Mouse (Mus musculus) neural tube, embryonic 14.5 days (tissue): Measurements from ENCODE around the gene Meox1. TPM values are rescaled to one million over a fixed set of nuclear protein-coding genes. Genes with fewer than 3 reads are reported as not detected.

Experiments used
- ATAC-seq: fragments of 200-750 bp; cut with Nextera tagmentation; 2 replicates; pipeline ENCODE4 v1.8.0; 2017; ENCODE audit warnings: low read depth, mild to moderate bottlenecking, moderate TSS enrichment, moderate library complexity
- H3K27ac ChIP-seq: fragments of 300-500 bp; sonication (generic); 2 replicates; pipeline ENCODE4 v1.5.1; 2014; ENCODE audit warnings: low read depth, mild to moderate bottlenecking, control low read depth, low read length, moderate library complexity, mixed read lengths
- H3K27me3 ChIP-seq: fragments of 300-500 bp; sonication (generic); 2 replicates; pipeline ENCODE4 v1.6.1; 2014; ENCODE audit warnings: low read length; ENCODE audit not compliant: control insufficient read depth, insufficient read depth
- H3K36me3 ChIP-seq: fragments of 300-500 bp; sonication (generic); 2 replicates; pipeline ENCODE4 v1.6.1; 2014; ENCODE audit warnings: low read length, mixed read lengths; ENCODE audit not compliant: control insufficient read depth, insufficient read depth
- H3K4me1 ChIP-seq: fragments of 300-500 bp; sonication (generic); 2 replicates; pipeline ENCODE4 v1.6.1; 2014; ENCODE audit warnings: low read length; ENCODE audit not compliant: control insufficient read depth, insufficient read depth
- H3K4me2 ChIP-seq: fragments of 300-500 bp; sonication (generic); 2 replicates; pipeline ENCODE4 v1.6.1; 2014; ENCODE audit warnings: mild to moderate bottlenecking, low read depth, low read length, control low read depth
- H3K4me3 ChIP-seq: fragments of 300-500 bp; sonication (generic); 2 replicates; pipeline ENCODE4 v1.5.1; 2014; ENCODE audit warnings: low read depth, low read length, control low read depth, mixed read lengths
- H3K9ac ChIP-seq: fragments of 300-500 bp; sonication (generic); replicated peaks from 2 replicates; pipeline ENCODE4 v1.6.1; 2014; ENCODE audit warnings: low read depth, mild to moderate bottlenecking, control low read depth, low read length, mixed read lengths
- H3K9me3 ChIP-seq: fragments of 300-500 bp; sonication (generic); 2 replicates; pipeline ENCODE4 v1.6.1; 2016; ENCODE audit warnings: low read length; ENCODE audit not compliant: control insufficient read depth
- WGBS: fragments of 180-500 bp; shearing (Covaris S2); extraction: QIAGEN DNeasy Blood & Tissue Kit; methylation state at CpG from one replicate; pipeline ENCODE4 v1.1.7; 2014; 5-methylcytosine and 5-hydroxymethylcytosine counted together
- polyA plus RNA-seq: library from polyadenylated mRNA; unstranded; fragments of >200 nt; fragmentation: Nextera tagmentation; extraction: Ambion mirVana; gene quantifications from 2 replicates; pipeline ENCODE4 v1.2.1, GENCODE M21; 2014

Meox1 gene
- polyA plus RNA-seq, 1 experiment from 2014 or later, result 0.37 TPM

GRCm38 (mm10) chr11:101878696-101879095 lies 15.5 kb downstream of the Meox1 start:
- ATAC-seq, result no peak
- H3K4me1 ChIP-seq, result peaks cover 11% of the 10 kb centered on the region; the same call in 1 of the 2 replicates
- H3K36me3 ChIP-seq, result no peaks in the 10 kb centered on the region
- H3K4me3 ChIP-seq, result no peak overlapping the region
- no peaks in the 10 kb centered on the region for H3K27me3 ChIP-seq
- no peaks in the 10 kb centered on the region for H3K9me3 ChIP-seq
- H3K4me2 ChIP-seq, result no peak overlapping the region
- no peak overlapping the region for H3K9ac ChIP-seq
- H3K27ac ChIP-seq, result no peak overlapping the region
- WGBS, result 61% methylated on average over 6 of the region's 6 CpGs

GRCm38 (mm10) chr11:101874978-101875377 lies 19.2 kb downstream of the Meox1 start:
- H3K4me3 ChIP-seq, result no peak overlapping the region
- no peak overlapping the region for H3K27ac ChIP-seq
- H3K4me2 ChIP-seq, result no peak overlapping the region
- peak; percentile 49; the same call in 1 of the 2 replicates for ATAC-seq
- no peaks in the 10 kb centered on the region for H3K27me3 ChIP-seq
- no peak overlapping the region for H3K9ac ChIP-seq
- 0 out of 2 replicates have a peak, but pooled peaks cover 7% of the 10 kb centered on the region for H3K4me1 ChIP-seq
- no peaks in the 10 kb centered on the region for H3K9me3 ChIP-seq
- H3K36me3 ChIP-seq, result no peaks in the 10 kb centered on the region
- WGBS, result 56% methylated on average over 5 of the region's 5 CpGs

GRCm38 (mm10) chr11:101873909-101874308 lies 20.3 kb downstream of the Meox1 start:
- no peaks in the 10 kb centered on the region for H3K9me3 ChIP-seq
- ATAC-seq, result no peak
- no peak overlapping the region for H3K4me3 ChIP-seq
- H3K9ac ChIP-seq, result no peak overlapping the region
- H3K27ac ChIP-seq, result no peak overlapping the region
- no peaks in the 10 kb centered on the region for H3K27me3 ChIP-seq
- 72% methylated on average over 8 of the region's 8 CpGs for WGBS
- H3K4me1 ChIP-seq, result 0 out of 2 replicates have a peak, but pooled peaks cover 7% of the 10 kb centered on the region
- H3K4me2 ChIP-seq, result no peak overlapping the region
- H3K36me3 ChIP-seq, result no peaks in the 10 kb centered on the region

- Histone ChIP-seq H3K27me3 (no peaks in the 10 kb centered on the region), H3K9me3 (no peaks in the 10 kb centered on the region), H3K27ac (no peak overlapping the region), H3K36me3 (no peaks in the 10 kb centered on the region), H3K4me3 (no peak overlapping the region), H3K4me2 (no peak overlapping the region), H3K9ac (no peak overlapping the region), H3K4me1 (0 out of 2 replicates have a peak, but pooled peaks cover 3% of the 10 kb centered on the region)
- no peak for ATAC-seq
- 24% methylated on average over 6 of the region's 6 CpGs for WGBS
Observed at GRCm38 (mm10) chr11:101871435-101871834, 22.7 kb downstream of the Meox1 start.

- H3K9me3 ChIP-seq, result no peaks in the 10 kb centered on the region
- 0 out of 2 replicates have a peak, but pooled peaks cover 3% of the 10 kb centered on the region for H3K4me1 ChIP-seq
- 57% methylated on average over 18 of the region's 18 CpGs for WGBS
- H3K9ac ChIP-seq, result no peak overlapping the region
- no peak overlapping the region for H3K4me2 ChIP-seq
- H3K36me3 ChIP-seq, result no peaks in the 10 kb centered on the region
- ATAC-seq, result no peak
- H3K27ac ChIP-seq, result no peak overlapping the region
- H3K4me3 ChIP-seq, result no peak overlapping the region
- H3K27me3 ChIP-seq, result no peaks in the 10 kb centered on the region
Observed at GRCm38 (mm10) chr11:101870067-101870765, 24.0 kb downstream of the Meox1 start.

GRCm38 (mm10) chr11:101867513-101868052 lies 26.6 kb downstream of the Meox1 start:
- Histone ChIP-seq H3K36me3 (no peaks in the 10 kb centered on the region), H3K9ac (no peak overlapping the region), H3K27ac (no peak overlapping the region), H3K9me3 (no peaks in the 10 kb centered on the region), H3K4me3 (no peak overlapping the region), H3K27me3 (no peaks in the 10 kb centered on the region), H3K4me2 (no peak overlapping the region), H3K4me1 (0 out of 2 replicates have a peak, but pooled peaks cover 3% of the 10 kb centered on the region)
- 84% methylated on average over 12 of the region's 12 CpGs for WGBS
- no peak for ATAC-seq

- Histone ChIP-seq H3K9ac (no peak overlapping the region), H3K27ac (no peak overlapping the region), H3K27me3 (no peaks in the 10 kb centered on the region), H3K4me2 (no peak overlapping the region), H3K4me1 (no peaks in the 10 kb centered on the region), H3K36me3 (no peaks in the 10 kb centered on the region), H3K9me3 (no peaks in the 10 kb centered on the region), H3K4me3 (no peak overlapping the region)
- ATAC-seq, result no peak
- 36% methylated on average over 5 of the region's 5 CpGs for WGBS
Observed at GRCm38 (mm10) chr11:101858742-101859141, 35.4 kb downstream of the Meox1 start.

GRCm38 (mm10) chr11:101855950-101856712 lies 38.0 kb downstream of the Meox1 start:
- H3K36me3 ChIP-seq, result no peaks in the 10 kb centered on the region
- no peak overlapping the region for H3K4me2 ChIP-seq
- no peaks in the 10 kb centered on the region for H3K27me3 ChIP-seq
- H3K9ac ChIP-seq, result no peak overlapping the region
- no peak overlapping the region for H3K4me3 ChIP-seq
- ATAC-seq, result no peak
- no peaks in the 10 kb centered on the region for H3K4me1 ChIP-seq
- no peak overlapping the region for H3K27ac ChIP-seq
- 72% methylated on average over 9 of the region's 9 CpGs for WGBS
- H3K9me3 ChIP-seq, result no peaks in the 10 kb centered on the region

GRCm38 (mm10) chr11:101851042-101851441 lies 43.1 kb downstream of the Meox1 start:
- Histone ChIP-seq H3K9me3 (no peaks in the 10 kb centered on the region), H3K9ac (no peak overlapping the region), H3K27me3 (no peaks in the 10 kb centered on the region), H3K4me3 (no peak overlapping the region), H3K36me3 (no peaks in the 10 kb centered on the region), H3K27ac (no peak overlapping the region), H3K4me1 (no peaks in the 10 kb centered on the region), H3K4me2 (no peak overlapping the region)
- 81% methylated on average over 7 of the region's 7 CpGs for WGBS
- no peak for ATAC-seq
